Mouse (Mus musculus): ENCODE measurements at regions not wholly inside any gene's neighbourhood (a gene's known extent, or its start where the extent isn't known, plus 50 kb on each side); places are given as distances from the start of the nearest gene placed in this dataset.

GRCm38 (mm10) chr12:106585626-106586025 lies 575.6 kb downstream of the Vrk1 start:
- no peak for DNase-seq (ENCODE audit: low spot score)

GRCm38 (mm10) chr12:106592686-106593085 lies 582.7 kb downstream of the Vrk1 start:
- peak; percentile 50 for DNase-seq (ENCODE audit: low spot score)

- no peak for DNase-seq (ENCODE audit: low spot score)
Measured at GRCm38 (mm10) chr12:106597636-106598035, 587.6 kb downstream of the Vrk1 start.

- DNase-seq (ENCODE audit: low spot score): no peak
Measured at GRCm38 (mm10) chr12:106607240-106607639, 597.2 kb downstream of the Vrk1 start.

GRCm38 (mm10) chr12:106607655-106608337 lies 597.8 kb downstream of the Vrk1 start:
- no peak for DNase-seq (ENCODE audit: low spot score)

- no peak for DNase-seq (ENCODE audit: low spot score)
Measured at GRCm38 (mm10) chr12:106618684-106619083, 608.7 kb downstream of the Vrk1 start.

- no peak for DNase-seq (ENCODE audit: low spot score)
Measured at GRCm38 (mm10) chr12:106626786-106627185, 616.8 kb downstream of the Vrk1 start.

GRCm38 (mm10) chr12:106632566-106632965 lies 622.5 kb downstream of the Vrk1 start:
- no peak for DNase-seq (ENCODE audit: low spot score)

- DNase-seq (ENCODE audit: low spot score): peak; percentile 75
Measured at GRCm38 (mm10) chr12:106633096-106633495, 623.1 kb downstream of the Vrk1 start.

GRCm38 (mm10) chr12:106658317-106658716 lies 648.3 kb downstream of the Vrk1 start:
- DNase-seq (ENCODE audit: low spot score): no peak

GRCm38 (mm10) chr12:106673232-106673766 lies 663.3 kb downstream of the Vrk1 start:
- no peak for DNase-seq (ENCODE audit: low spot score)

GRCm38 (mm10) chr12:106674741-106675140 lies 664.7 kb downstream of the Vrk1 start:
- no peak for DNase-seq (ENCODE audit: low spot score)

GRCm38 (mm10) chr12:106676136-106676535 lies 666.1 kb downstream of the Vrk1 start:
- DNase-seq (ENCODE audit: low spot score): no peak

GRCm38 (mm10) chr12:106676566-106676965 lies 666.5 kb downstream of the Vrk1 start:
- DNase-seq (ENCODE audit: low spot score): no peak

- DNase-seq (ENCODE audit: low spot score): no peak
Measured at GRCm38 (mm10) chr12:106685986-106686385, 676.0 kb downstream of the Vrk1 start.

- DNase-seq (ENCODE audit: low spot score): no peak
Measured at GRCm38 (mm10) chr12:106687751-106688150, 677.7 kb downstream of the Vrk1 start.

- DNase-seq (ENCODE audit: low spot score): no peak
Measured at GRCm38 (mm10) chr12:106688156-106688740, 678.2 kb downstream of the Vrk1 start.

GRCm38 (mm10) chr12:106702958-106703357 lies 692.9 kb downstream of the Vrk1 start:
- DNase-seq (ENCODE audit: low spot score): no peak

GRCm38 (mm10) chr12:106721271-106722009 lies 711.4 kb downstream of the Vrk1 start:
- no peak for DNase-seq (ENCODE audit: low spot score)

- DNase-seq (ENCODE audit: low spot score): no peak
Measured at GRCm38 (mm10) chr12:106722010-106722362, 712.0 kb downstream of the Vrk1 start.

- DNase-seq (ENCODE audit: low spot score): no peak
Measured at GRCm38 (mm10) chr12:106722761-106723160, 712.7 kb downstream of the Vrk1 start.

- DNase-seq (ENCODE audit: low spot score): no peak
Measured at GRCm38 (mm10) chr12:106726920-106727319, 716.9 kb downstream of the Vrk1 start.

GRCm38 (mm10) chr12:106727486-106727885 lies 717.5 kb downstream of the Vrk1 start:
- DNase-seq (ENCODE audit: low spot score): no peak

Measured in retina, embryonic 14.5 days (tissue).